Mouse (Mus musculus) megakaryocyte, embryonic 14.5 days (primary cell): Measurements from ENCODE around the gene Gm37240.

Experiments
- FLI1 ChIP-seq: IDR thresholded peaks from 2 replicates; pipeline ENCODE4 v1.6.1; 2012; ENCODE audit warnings: low read length, inconsistent platforms, mixed read lengths
- GATA1 ChIP-seq: IDR thresholded peaks from 3 replicates; pipeline ENCODE4 v1.6.1; 2012; ENCODE audit warnings: mixed read lengths, low read length, inconsistent platforms, borderline replicate concordance

DNA sequence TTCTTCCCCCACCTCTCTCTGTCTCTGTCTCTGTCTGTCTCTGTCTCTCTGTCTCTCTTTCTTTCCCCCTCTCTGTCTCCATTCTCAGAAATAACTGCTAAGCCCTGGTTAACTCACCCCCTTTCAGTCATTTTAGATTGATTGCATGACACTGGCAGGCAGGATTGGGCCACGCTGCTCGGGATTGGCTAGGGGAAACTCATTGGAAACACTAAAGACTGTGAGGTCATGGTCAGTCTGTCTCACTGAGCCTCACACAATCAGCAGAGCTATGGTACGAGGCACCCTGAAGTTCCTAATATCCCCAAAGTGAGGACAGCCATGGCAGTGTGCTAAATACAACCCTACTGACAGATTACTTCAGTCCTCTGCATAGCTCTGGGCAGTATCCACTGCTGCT lies 650.8 kb downstream of the Gm37240 start:
- TF ChIP-seq GATA1 = no peak
- no peak for TF ChIP-seq FLI1
